Mouse (Mus musculus): ENCODE results near the gene Cpe.
A peak's percentile ranks its signal among the peaks of the same experiment; 100 is the strongest.

- TF ChIP-seq FOSL1 (IDR thresholded peaks at IDR 0.05; ENCODE audit: insufficient read depth, low read length, poor library complexity, severe bottlenecking) (peak; percentile 93), MYOD1 (IDR thresholded peaks at IDR 0.05; ENCODE audit: control insufficient read depth, insufficient read length, low read depth) (peak; percentile 24)
Measured at GRCm38 (mm10) chr8:64726190-64726695, 33.4 kb upstream of the Cpe start.

Measured in C2C12 (cell line).